In genomic region chr11:44561476-44562015, GRCm38 (mm10) we compare ENCODE assay signal across 17 mouse cellular contexts.
"Had no signal": no experiment of that assay in that cellular context is flagged by ENCODE, and none has a peak within 500 bp of the region (broad histone marks: within the 10 kb centered on the region; RNA-seq: fewer than 3 reads in every experiment).

No protein-coding gene starts in this region.

- H3K4me1 ChIP-seq: liver, embryonic 13.5 days; midbrain, embryonic 13.5 days; neural tube, embryonic 13.5 days; stomach, embryonic 15.5 days had no signal

- H3K9me3 ChIP-seq: liver, embryonic 13.5 days; midbrain, embryonic 13.5 days; neural tube, embryonic 13.5 days; stomach, embryonic 15.5 days had no signal

- ATAC-seq: intestine, embryonic 16.5 days; midbrain, embryonic 13.5 days had no signal

- DNase-seq: kidney, adult 2 months; kidney, postnatal 36 days; layer of hippocampus, postnatal 36 days; liver, embryonic 13.5 days; lung, adult 2 months; lung, postnatal 14 days; lung, postnatal 4 days; right cerebral cortex, postnatal 25 days; spleen, adult 18-20 months; thymus, postnatal 25 days had no signal

- H3K4me3 ChIP-seq: left cerebral cortex, adult 2 months; liver, embryonic 13.5 days; midbrain, embryonic 13.5 days; myocyte; neural tube, embryonic 13.5 days; stomach, embryonic 15.5 days had no signal

- H3K27me3 ChIP-seq: liver, embryonic 13.5 days; midbrain, embryonic 13.5 days; neural tube, embryonic 13.5 days; stomach, embryonic 15.5 days had no signal

- H3K4me2 ChIP-seq: liver, embryonic 13.5 days; midbrain, embryonic 13.5 days; neural tube, embryonic 13.5 days; stomach, embryonic 15.5 days had no signal

- H3K9ac ChIP-seq: liver, embryonic 13.5 days; midbrain, embryonic 13.5 days; neural tube, embryonic 13.5 days; stomach, embryonic 15.5 days had no signal

- H3K27ac ChIP-seq: kidney, postnatal 0 days; left cerebral cortex, adult 2 months; liver, embryonic 13.5 days; midbrain, embryonic 13.5 days; neural tube, embryonic 13.5 days; stomach, embryonic 15.5 days had no signal
